Mouse (Mus musculus): ENCODE data around the gene Map3k14.

- TF ChIP-seq CTCF (conservative IDR thresholded peaks at IDR 0.05; ENCODE audit: insufficient read depth, insufficient read length, low read depth, low read length) (no peak), POLR2A (IDR thresholded peaks at IDR 0.05; ENCODE audit: low read depth, low read length) (no peak)
These were observed 47.3 kb downstream of the Map3k14 start for GRCm38 (mm10) chr11:103219995-103220394.

All from kidney, adult 2 months (tissue).